Mouse (Mus musculus) hindbrain, postnatal 0 days (tissue): ENCODE measurements around the gene Relch. TPM values are rescaled to one million over a fixed set of nuclear protein-coding genes. Genes with fewer than 3 reads are reported as not detected.

Experiments
- ATAC-seq: fragments of 200-750 bp; cut with Nextera tagmentation; 2 replicates; pipeline ENCODE4 v1.8.0; 2017; ENCODE audit warnings: mild to moderate bottlenecking, moderate TSS enrichment, moderate library complexity
- DNase-seq: peaks from one replicate; pipeline ENCODE4 v3.0.0-alpha.2; 2015; ENCODE audit warnings: low spot score
- H3K27ac ChIP-seq: fragments of 300-500 bp; sonication (generic); 2 replicates; pipeline ENCODE4 v1.5.1; 2014; ENCODE audit warnings: mild to moderate bottlenecking
- H3K27me3 ChIP-seq: fragments of 300-500 bp; sonication (generic); 2 replicates; pipeline ENCODE4 v1.6.1; 2014; ENCODE audit warnings: low read length, mixed read lengths; ENCODE audit not compliant: insufficient read depth
- H3K36me3 ChIP-seq: fragments of 300-500 bp; sonication (generic); 2 replicates; pipeline ENCODE4 v1.6.1; 2014; ENCODE audit warnings: low read length, mixed read lengths; ENCODE audit not compliant: insufficient read depth
- H3K4me1 ChIP-seq: fragments of 300-500 bp; sonication (generic); 2 replicates; pipeline ENCODE4 v1.6.1; 2014; ENCODE audit warnings: antibody characterized with exemption, low read length, mixed read lengths; ENCODE audit not compliant: insufficient read depth
- H3K4me2 ChIP-seq: fragments of 300-500 bp; sonication (generic); 2 replicates; pipeline ENCODE4 v1.6.1; 2014; ENCODE audit warnings: low read depth, mild to moderate bottlenecking, low read length, moderate library complexity, mixed read lengths
- H3K4me3 ChIP-seq: fragments of 300-500 bp; sonication (generic); 2 replicates; pipeline ENCODE4 v1.5.1; 2014; ENCODE audit warnings: low read length
- H3K9ac ChIP-seq: fragments of 300-500 bp; sonication (generic); replicated peaks from 2 replicates; pipeline ENCODE4 v1.6.1; 2014; ENCODE audit warnings: mild to moderate bottlenecking, low read length, moderate library complexity, mixed read lengths
- H3K9me3 ChIP-seq: fragments of 300-500 bp; sonication (generic); 2 replicates; pipeline ENCODE4 v1.6.1; 2016; ENCODE audit warnings: low read length, mixed read lengths
- CTCF ChIP-seq: IDR thresholded peaks from 2 replicates; pipeline ENCODE4 v1.5.1; 2016; ENCODE audit warnings: antibody characterized with exemption, control low read depth, low read depth
- WGBS: fragments of 180-500 bp; shearing (Covaris S2); extraction: QIAGEN DNeasy Blood & Tissue Kit; methylation state at CpG from one replicate; pipeline ENCODE4 v1.1.7; 2014; 5-methylcytosine and 5-hydroxymethylcytosine counted together
- polyA plus RNA-seq: library from polyadenylated mRNA; unstranded; fragments of >200 nt; fragmentation: Nextera tagmentation; extraction: Ambion mirVana; gene quantifications from 2 replicates; pipeline ENCODE4 v1.2.1, GENCODE M21; 2015
- total RNA-seq: library from RNA; depleted of rRNA; stranded (reverse); fragments of >200 nt; gene quantifications from 2 replicates; pipeline ENCODE4 v1.2.3, GENCODE M21; 2014

The Relch gene
- total and polyA plus RNA-seq, 2 experiments from 2014 or later = 47.8 to 82.8 TPM

DNA sequence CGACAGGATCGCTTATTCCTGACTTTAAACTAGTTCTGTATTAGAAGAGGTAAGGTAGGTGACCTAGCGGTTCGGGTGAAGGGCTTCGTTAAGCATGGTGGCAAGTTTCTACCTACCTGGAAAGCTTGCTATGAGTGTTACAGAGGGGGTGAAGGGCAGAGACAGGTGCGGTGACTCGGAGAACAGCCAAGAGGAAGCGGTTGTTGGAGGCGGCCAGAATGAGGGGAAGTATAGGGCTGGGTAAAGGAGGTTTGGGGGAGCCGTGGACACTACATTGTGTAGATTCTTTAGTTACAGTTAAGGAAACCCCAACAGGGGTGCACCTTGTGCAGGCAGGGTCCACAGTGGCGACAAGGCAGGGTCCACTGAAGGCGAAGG is 116.4 kb downstream of the Relch start:
- Histone ChIP-seq H3K36me3 (no peaks in the 10 kb centered on the region), H3K27me3 (no peaks in the 10 kb centered on the region), H3K27ac (no peak overlapping the region), H3K9me3 (no peaks in the 10 kb centered on the region), H3K4me3 (peak overlapping the region; percentile 61), H3K4me1 (no peaks in the 10 kb centered on the region), H3K9ac (peak overlapping the region; percentile 63), H3K4me2 (peak overlapping the region; percentile 97)
- ATAC-seq (no peak; the same call in 1 of the 2 replicates), DNase-seq (no peak)
- 40% methylated on average over 12 of the region's 12 CpGs for WGBS
- no peak for TF ChIP-seq CTCF

DNA sequence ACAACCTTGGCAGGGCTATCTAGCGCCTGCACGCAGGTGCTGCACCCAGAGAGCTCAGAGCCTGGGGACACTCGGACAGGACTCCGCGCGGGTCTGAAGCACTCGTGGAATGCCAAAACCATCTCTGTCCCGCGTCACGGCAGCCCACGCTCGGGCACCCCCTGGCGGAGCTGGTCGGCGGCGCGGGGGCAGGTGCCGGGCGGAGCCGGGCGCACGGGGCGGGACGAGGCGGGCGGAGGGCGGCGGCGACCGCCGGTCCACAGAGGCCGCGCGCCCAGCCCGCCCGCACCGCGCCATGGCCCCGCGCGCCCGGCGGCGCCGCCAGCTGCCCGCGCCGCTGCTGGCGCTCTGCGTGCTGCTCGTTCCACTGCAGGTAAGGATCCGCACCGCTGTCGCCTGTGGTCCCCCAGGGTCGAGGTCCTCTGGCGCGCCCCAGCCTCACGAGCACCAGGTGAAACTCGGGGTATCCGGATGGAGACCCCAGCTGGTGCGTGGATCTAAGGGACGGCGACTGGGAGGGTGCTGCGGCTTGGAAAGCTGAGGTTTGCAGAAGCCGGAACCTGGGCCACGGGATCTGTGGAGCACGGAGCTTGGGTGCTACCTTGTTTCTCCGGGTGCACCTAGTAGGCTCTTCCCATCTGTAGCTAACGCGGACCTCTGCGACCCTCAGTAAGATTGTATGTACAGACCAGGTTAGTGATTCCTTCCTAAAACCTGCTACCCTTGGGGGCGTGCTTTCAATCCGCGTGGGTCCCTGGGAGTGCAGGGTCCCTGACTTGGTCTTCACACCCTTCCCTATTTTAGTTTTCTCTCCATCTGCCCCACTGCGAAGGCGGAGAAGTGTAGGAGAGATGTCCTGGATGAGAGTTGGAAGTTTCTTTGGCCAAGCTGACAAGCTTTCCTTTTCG is 117.0 kb downstream of the Relch start, which contains the start of gene Tnfrsf11a:
Tnfrsf11a (plus strand) TSS at position 262 of the 908 bp plus-strand sequence.
- peak within 1 kb of the TSS; percentile 63 for H3K9ac ChIP-seq
- H3K4me1 ChIP-seq = no peaks in the 10 kb centered on the region
- H3K27me3 ChIP-seq = no peaks in the 10 kb centered on the region
- no peaks in the 10 kb centered on the region for H3K9me3 ChIP-seq
- peak; percentile 86 for ATAC-seq
- DNase-seq = peak; percentile 64
- peak within 1 kb of the TSS; percentile 97 for H3K4me2 ChIP-seq
- no peak within 1 kb of the TSS for H3K27ac ChIP-seq
- 4% methylated on average over 77 of the region's 77 CpGs for WGBS
- peak; percentile 51 for TF ChIP-seq CTCF
- no peaks in the 10 kb centered on the region for H3K36me3 ChIP-seq
- H3K4me3 ChIP-seq = peak within 1 kb of the TSS; percentile 61

DNA sequence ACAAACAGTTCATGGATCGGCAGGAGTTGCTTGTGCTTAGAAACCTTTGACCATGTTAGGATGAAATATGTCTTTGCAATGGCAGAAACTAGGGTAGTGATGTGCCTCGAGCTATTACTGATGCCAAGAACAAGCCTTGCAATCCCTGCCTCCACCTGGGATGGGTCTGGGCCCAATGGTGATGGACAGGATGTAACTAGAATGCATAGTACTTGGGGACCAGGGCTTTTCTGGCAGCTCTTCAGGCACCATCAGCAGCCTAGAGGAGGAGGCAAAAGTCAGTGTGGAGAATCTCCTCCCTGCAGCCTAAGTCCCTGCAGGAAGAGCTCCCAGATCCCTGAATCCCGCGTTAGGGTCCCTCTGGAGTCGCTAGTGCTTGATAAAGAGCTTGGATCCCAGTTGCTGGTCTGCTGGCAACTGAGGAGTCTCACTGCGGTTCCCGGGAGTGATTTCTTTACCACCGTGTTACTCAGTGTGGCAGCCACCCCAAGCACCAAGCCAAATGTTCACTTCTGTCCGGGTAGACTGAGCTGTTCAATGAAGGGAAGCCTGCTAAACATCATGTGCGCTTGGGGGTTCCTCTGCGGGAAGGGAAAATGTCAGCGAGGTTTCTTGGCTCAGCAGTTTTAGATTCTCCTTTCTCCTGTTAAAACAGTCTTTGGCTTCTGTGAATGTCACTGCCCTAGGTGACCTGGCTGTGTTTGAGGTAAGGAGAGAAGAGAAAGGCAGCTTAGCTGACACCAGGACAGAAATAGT is 117.9 kb downstream of the Relch start:
- no peak overlapping the region for H3K27ac ChIP-seq
- peak overlapping the region; percentile 97 for H3K4me2 ChIP-seq
- ATAC-seq (no peak), DNase-seq (no peak)
- no peaks in the 10 kb centered on the region for H3K4me1 ChIP-seq
- H3K9me3 ChIP-seq = no peaks in the 10 kb centered on the region
- H3K4me3 ChIP-seq = peak overlapping the region; percentile 61
- no peak overlapping the region; the same call in 1 of the 2 replicates for H3K9ac ChIP-seq
- no peaks in the 10 kb centered on the region for H3K27me3 ChIP-seq
- no peak for TF ChIP-seq CTCF
- no peaks in the 10 kb centered on the region for H3K36me3 ChIP-seq
- 35% methylated on average over 12 of the region's 12 CpGs for WGBS

DNA sequence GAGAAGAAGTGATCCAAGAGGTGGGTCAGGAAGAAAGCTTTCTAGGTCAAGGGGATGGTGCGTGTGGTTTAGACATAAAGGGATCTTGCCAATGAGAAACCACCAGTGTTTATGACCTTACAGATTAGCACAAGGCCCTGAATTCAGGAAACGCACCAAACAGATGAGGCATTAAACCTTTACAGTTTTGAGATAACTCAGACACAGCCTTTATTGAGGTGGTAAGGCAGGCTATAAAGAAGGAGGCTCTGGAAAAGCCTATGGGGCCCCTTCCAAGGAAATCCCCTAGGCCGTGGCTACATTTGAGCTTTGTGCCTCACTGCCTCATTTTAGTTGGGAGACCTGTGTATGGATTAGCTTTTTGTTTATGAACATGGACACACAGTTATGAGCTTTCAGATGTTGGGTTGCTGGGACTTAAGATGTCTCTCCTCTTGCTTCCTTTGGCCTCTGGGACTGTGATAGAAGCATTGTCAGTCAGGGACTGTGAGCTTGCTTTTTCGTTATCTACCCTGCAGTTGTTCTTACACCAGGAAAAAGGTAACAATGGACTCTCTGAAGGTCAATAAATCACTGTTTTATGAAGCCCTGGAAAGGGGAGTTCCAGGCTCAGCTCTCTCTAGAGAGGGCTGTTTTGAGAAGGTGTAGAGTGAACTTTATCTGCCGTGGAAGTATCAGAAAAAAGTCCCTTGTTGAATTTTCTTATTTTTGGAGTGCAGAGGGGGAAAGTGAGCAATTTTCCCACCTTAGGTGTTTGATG is 120.8 kb downstream of the Relch start:
- no peak overlapping the region for H3K9ac ChIP-seq
- no peaks in the 10 kb centered on the region for H3K4me1 ChIP-seq
- no peaks in the 10 kb centered on the region for H3K36me3 ChIP-seq
- no peaks in the 10 kb centered on the region for H3K27me3 ChIP-seq
- no peak overlapping the region for H3K4me3 ChIP-seq
- no peak overlapping the region for H3K4me2 ChIP-seq
- ATAC-seq (no peak), DNase-seq (no peak)
- no peak overlapping the region for H3K27ac ChIP-seq
- TF ChIP-seq CTCF = no peak
- no peaks in the 10 kb centered on the region for H3K9me3 ChIP-seq
- WGBS = 88% methylated on average over 5 of the region's 5 CpGs

DNA sequence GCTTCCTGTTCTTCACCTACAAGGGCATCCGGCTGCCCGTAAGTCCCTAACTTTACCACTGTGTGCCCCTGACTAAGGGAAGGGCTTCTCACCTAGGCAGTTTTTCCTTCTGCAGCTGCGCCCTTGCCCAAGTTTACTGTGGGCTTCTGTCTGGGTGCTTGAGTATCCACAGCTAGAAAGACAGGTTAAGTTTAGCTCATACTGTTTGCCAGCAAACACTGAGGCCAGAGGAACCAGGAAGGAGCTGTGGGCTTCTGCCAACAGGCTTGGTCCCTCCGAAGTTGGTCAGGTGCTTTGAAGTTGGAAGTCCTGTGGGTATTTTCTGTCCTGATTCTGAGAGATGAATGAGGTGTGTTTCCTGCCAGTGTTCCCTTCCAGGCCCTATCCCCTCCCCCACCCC is 121.5 kb downstream of the Relch start:
- DNase-seq (no peak), ATAC-seq (no peak)
- H3K9me3 ChIP-seq = no peaks in the 10 kb centered on the region
- no peak overlapping the region for H3K4me2 ChIP-seq
- H3K9ac ChIP-seq = no peak overlapping the region
- H3K4me3 ChIP-seq = no peak overlapping the region
- TF ChIP-seq CTCF = no peak
- WGBS = 83% methylated on average over 4 of the region's 4 CpGs
- H3K27me3 ChIP-seq = no peaks in the 10 kb centered on the region
- no peaks in the 10 kb centered on the region for H3K36me3 ChIP-seq
- H3K27ac ChIP-seq = no peak overlapping the region
- no peaks in the 10 kb centered on the region for H3K4me1 ChIP-seq

DNA sequence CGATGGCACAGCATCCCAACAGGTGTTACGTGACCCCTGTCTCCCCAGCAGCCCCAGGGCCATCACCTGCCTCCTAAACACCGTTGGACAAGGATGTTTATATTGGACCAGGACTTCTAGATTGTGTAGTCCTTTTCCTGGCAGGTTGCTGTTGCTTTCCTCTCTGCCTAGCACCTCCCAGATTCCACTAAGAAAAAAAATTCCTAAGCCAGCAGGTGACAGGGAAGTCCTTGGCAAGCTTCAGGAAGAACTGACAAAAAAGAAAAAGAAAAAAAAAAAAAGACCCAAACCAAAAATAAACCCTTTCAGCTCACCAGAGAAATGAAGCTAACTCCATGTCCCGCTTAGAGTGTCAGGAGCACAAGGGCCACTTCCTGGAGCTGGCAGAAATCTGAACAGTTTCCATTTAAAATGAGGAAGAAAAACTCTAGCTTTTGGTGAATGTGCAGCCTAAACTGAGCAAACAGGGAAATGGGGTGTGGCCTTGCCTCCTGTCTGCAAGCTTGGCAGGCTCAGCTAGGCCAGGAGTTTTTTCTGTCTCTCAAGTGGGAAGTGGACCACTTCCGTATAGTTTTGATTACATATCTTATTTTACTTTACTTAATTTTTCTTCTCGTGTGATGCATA is 123.2 kb downstream of the Relch start:
- no peak overlapping the region for H3K4me2 ChIP-seq
- DNase-seq = no peak
- no peak for ATAC-seq
- H3K4me3 ChIP-seq = no peak overlapping the region
- WGBS = 78% methylated on average over 6 of the region's 6 CpGs
- H3K4me1 ChIP-seq = no peaks in the 10 kb centered on the region
- no peak overlapping the region for H3K27ac ChIP-seq
- no peaks in the 10 kb centered on the region for H3K36me3 ChIP-seq
- no peaks in the 10 kb centered on the region for H3K27me3 ChIP-seq
- no peaks in the 10 kb centered on the region for H3K9me3 ChIP-seq
- no peak for TF ChIP-seq CTCF
- no peak overlapping the region for H3K9ac ChIP-seq
